Mouse (Mus musculus) urinary bladder, postnatal 36 days (tissue): ENCODE results near the gene Wdr1.
"Not testable (repeated sequence)": the region's sequence is repeated elsewhere in the genome, so short reads cannot be mapped to it uniquely, and the experiment has no call there.

ENCODE experiments used
- DNase-seq, 2 experiments: peaks; one replicate each; pipeline ENCODE4 v3.0.0; 2022; ENCODE audit warnings: low spot score in 2 of 2, mixed read lengths in 1 of 2

Wdr1 gene

DNA sequence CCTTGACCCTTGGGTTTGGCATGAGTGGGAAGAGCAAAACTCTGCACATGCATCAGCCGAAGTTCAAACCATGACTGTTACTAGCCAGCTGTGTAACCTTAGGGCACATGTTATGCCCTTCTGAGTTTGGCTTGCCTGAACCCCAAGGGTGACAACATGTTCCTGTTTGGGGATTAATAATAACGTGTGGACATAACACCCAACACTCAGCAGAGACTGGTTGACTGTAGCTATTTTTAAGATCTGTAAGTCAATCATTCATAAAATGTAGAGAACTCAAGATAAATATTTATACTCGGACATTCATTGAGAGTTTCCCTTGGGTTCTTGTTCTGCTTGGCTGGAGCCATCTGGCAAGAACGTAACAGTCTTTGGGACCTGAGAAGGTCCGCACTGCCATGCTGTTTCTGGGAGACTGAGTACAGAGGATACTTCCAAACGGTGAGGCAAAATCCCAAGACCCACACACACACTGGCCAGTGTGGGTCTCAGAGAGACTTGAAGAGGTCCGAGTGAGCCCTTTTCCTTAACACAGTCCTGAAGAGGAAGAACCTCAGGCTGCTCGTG lies 66.4 kb downstream of the Wdr1 start:
- no peak for DNase-seq

DNA sequence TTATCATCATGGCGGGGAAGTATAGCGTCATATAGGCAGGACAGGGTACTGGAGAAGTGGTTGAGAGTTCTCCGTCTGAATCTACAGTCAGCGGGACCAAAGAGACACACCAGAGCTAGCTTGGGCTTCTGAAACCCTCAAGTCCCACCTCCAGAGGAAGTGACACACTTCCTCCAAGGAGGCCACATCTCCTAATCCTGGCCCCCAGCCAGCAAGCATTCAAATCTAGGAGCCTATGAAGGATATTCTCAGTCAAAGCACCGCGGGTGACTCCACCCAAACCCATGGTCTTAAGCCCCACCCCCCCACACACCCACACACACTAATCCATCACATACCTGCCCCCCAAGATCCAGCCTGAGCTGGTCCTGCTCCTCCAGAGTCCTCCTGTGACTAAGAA lies 69.1 kb downstream of the Wdr1 start:
- no peak for DNase-seq

DNA sequence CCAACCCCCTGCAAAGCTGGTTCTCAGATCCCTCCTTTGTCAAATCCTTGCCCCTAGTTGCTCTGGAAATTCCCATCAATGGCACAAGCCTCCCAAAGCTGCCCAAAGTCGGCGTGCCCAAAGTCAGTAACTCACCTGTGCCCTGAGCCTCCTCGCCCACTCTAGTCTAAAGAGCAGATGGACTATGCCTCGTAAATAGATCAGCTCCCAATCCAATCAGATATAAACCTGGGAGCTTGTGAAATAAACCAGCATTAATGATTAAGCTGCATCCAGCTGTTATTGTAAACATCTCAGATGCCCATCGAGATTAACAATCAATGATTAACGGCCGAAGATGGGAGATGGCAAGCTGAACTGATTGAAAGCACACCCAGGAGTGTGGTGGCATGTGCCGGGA lies 71.3 kb downstream of the Wdr1 start:
- DNase-seq, result no peak

DNA sequence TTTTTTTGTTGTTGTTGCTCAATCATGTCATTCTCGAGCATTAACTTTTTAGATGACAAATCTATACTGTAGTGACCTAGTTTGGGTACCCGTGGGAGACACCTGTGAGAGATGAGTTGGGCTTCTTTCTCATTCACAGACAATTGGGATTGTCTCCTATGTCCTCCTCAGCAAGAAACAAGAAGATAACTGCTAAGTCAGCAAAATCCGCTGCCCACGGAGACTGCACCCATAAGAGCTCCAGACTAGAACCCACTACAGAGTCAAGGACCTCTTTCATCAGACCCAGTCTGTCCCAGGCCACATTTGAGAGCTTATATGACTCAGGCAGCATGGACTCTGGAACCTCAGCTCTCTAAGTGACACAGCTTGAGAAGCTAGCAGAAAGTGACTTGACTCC lies 73.3 kb downstream of the Wdr1 start:
- DNase-seq, result no peak

DNA sequence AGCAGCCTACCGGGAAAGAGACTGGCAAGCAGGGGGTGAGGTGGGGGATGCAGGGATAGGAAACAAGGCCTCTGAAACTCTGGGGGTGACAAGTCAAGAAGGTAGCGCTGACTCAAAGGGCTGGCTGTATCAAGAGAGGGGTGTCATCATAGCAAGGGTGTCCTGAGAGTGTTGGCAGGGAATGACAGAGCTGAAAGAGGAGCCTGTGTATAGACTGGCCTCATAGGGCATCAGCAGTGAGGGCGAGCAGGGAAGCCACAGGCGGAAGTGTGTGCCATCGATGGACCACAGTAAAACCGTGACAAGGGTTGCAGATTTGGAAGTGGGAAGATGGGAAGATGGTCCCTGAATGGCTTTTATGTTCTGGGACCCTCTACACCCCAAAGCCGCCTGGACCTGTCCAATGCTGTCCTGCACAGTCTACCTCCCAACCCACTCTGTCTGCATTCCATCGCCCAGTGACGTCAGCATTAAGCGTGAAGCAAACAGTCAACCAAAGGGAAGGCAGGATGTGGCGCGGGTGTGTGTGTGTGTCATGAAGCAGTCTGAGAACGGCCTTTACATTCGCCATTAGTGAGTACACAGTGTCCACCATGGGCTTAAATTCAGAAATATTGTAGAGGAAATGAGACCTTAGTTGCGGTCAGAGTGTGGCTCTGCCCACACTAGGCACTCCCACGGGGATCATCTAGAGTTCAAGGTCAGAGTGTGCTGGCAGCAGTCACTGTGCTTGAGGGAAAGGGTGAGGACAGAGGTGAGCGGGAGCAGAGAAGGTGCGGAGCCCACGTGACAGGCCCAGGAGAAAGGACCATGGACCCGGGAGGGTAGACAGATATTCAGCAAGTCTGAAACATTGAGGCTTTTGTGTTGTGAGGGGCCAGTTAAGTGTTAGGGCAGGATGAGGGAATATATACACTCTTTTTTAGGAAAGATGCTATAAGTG lies 74.1 kb downstream of the Wdr1 start:
- no peak for DNase-seq

DNA sequence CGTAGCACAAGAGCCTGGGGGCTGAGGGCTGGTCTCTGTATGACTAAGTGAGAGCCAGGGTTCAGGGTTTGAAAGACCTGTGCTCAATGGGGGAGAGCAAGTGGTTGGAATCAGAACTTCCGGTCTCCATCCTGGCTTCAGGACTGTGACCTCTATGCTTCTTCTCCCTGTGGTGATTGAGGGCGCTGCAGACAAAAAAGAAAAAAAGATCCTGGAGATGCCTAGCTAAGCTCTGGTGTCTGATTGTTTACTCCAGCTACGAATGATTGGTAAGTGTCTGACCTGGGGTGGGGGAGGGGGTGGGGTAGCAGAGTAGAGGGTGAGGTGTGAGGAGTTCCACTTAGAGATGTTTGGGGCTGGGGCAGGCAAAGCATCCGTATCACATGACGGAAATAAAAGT lies 75.0 kb downstream of the Wdr1 start:
- DNase-seq, result no peak

DNA sequence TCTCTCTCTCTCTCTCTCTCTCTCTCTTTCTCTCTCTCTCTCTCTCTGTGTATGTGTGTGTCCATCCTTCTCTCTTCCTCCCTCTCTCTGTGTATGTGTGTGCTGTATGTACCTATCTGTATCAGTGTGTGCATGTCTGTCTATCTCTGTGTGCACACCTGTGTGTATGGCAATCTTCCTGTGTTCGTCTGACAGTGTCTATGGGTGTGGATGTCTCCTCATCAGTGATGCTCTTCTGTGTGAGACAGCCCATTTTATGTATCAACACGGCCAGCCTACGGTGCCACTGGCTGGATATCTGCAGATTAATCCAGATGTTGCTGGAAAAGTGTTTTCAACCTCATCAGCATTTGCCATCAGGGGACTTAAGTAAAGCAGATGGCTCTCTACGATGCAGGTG lies 75.8 kb downstream of the Wdr1 start:
- DNase-seq, result no peak

DNA sequence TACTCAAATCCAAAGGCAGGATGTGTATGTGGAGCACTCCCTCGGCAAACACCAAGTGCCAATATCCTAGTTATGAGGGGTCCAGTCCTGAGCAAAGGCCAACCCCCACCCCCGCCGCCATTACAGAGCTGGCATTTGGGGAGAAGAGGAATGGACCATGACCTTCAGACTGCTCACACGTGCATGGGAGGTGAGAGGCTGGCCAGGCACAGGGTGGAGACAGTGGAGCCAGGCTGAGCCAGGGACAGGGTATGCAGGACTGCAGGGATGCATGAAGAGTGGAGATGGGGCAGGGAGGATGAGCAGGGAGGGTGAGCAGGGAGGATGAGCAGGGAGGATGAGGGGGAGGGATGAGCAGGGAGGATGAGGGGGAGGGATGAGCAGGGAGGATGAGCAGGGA lies 77.1 kb downstream of the Wdr1 start:
- no peak for DNase-seq

DNA sequence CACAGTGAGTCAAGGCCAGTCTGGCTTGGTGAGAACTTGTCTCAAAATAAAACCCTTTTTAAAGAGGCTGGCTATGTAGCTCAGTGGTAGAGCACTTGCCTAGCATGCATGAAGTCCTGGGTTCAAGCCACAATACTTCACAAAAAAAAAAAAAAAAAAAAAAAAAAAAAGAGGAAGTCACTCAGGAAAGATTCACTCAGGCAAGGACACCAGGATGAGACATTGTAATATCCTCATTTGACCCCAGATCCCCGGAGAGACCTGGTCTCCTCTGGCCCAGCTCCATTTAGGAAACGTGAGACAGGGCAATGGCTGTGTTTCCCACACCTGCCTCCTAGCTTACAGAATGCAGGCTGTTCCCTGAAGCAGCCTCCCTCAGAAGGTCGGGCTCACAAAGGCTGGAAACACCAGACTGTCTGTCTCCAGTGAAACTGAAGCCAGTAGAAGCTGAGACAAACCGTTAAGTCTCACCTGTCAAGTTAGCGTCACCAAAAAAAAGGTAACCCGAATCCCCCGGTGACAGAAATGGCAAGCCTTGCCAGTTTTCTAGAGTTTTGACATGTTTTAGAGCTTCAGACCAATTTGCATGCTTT lies 79.4 kb downstream of the Wdr1 start:
- no peak for DNase-seq

DNA sequence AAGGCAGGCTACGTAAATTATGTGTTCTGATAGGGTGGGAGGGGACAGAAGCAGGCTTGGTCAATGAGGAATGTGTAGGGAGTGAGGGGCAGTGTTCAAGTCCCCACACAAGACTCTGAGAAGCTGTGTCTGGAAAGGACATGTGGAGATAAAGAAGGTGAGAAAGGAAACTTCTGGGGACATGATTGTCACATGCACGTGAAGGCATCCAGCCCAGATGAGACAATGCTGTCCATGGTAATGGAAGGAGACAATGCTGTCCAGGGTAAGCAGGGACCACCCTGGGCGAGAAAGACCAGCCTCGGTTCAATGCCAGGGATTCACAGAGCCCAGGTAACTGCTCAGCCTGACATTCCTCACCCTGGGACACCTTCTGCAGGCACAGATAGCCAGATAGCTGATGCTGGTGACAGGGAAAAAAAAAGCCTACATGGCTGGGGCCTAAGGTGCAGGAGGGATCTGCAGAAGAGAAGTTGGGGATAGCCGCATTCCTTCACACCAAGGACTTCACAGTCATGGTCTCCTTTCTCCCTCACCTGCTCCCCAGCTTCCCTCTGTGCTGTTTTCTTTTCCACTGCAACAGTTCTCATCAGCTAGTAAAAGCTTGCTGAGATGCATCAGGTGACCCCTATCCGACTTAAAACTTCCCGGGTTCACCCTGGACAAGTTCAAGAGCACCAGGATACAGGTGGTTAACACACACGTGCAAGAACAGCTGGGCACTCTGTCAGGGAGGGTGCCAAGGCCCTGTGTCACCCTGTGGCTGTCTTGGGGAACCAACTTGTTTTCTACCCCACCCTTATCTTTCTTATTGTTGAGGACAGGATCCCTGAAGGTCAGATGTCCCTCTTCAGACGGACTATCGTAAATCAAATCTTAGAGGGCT lies 82.0 kb downstream of the Wdr1 start:
- no peak for DNase-seq

DNA sequence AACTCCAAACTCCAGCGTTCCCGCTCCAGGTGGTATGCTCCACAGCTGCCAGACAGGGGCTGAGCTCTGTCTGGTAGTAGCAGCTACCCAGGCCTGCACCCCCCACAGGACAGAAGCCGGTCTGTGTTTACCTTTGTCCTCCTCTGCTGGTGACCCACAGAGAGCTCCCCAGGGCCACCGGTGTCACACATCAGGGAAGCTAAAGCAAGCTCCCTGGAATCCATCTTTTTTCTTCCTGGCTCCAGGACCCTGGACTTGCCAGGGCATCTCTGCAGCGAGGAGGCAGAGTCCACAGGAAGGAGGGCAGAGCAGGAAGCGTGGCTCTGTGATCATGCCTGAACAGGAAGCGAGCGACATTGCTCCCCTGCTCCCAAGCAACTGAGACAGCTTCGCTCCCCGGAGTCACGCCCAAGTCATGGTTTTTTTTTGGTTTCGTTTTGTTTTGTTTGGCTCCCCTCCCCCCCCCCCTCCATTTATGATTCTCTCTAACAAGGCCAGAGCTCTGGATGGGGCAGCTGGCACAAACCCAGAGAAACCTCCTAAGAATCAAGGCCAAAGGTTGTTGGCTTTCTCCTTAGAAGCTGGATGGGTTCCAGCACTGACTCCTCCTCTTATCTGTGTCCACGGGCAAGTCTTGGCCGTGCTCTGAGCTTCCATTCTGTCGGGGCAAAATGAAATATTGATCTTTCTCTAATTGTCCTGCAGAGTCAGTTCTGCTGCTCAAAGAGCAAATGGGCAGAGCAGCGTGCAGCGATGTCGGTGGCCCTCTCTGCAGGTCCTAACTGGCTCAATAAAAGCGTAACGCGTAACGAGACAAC lies 82.9 kb downstream of the Wdr1 start:
- peak; percentile 35 to 69 for DNase-seq

DNA sequence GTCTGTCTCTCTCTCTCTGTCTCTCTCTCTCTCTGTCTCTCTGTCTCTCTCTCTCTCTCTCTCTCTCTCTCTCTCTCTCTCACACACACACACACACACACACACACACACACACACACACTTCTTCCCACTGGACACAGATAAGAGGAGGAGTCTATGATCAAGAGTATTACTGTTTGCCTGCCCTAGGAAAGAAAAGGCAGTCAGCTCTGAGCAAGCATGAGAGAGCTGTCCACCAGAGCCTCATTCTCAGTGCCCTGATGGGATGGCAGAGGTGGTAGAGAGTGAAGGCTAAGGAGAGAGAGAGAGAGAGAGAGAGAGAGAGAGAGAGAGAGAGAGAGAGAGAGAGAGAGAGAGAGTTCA lies 83.5 kb downstream of the Wdr1 start:
- not testable (repeated sequence) for DNase-seq

DNA sequence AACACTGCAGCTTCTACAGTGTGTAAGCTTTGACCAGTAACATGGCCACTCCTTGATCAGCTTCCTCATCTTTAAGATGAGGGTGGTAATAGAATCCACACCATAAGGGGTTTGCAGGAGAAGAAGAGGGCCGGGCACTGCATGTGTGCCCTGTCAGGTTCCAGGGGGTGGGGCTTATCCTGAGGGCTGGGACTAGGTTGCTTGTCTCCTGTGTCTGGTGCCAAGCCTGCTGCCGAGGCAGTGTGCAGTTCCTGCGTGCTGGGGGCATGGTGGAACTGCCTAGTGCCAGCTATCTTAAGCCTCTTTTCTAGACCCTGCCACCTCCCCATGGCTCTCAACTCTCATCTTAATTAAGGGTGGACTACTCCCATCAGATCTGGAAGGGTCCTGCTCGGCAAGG lies 84.0 kb downstream of the Wdr1 start:
- peak in 1 of 2 experiments; percentile 28 for DNase-seq

DNA sequence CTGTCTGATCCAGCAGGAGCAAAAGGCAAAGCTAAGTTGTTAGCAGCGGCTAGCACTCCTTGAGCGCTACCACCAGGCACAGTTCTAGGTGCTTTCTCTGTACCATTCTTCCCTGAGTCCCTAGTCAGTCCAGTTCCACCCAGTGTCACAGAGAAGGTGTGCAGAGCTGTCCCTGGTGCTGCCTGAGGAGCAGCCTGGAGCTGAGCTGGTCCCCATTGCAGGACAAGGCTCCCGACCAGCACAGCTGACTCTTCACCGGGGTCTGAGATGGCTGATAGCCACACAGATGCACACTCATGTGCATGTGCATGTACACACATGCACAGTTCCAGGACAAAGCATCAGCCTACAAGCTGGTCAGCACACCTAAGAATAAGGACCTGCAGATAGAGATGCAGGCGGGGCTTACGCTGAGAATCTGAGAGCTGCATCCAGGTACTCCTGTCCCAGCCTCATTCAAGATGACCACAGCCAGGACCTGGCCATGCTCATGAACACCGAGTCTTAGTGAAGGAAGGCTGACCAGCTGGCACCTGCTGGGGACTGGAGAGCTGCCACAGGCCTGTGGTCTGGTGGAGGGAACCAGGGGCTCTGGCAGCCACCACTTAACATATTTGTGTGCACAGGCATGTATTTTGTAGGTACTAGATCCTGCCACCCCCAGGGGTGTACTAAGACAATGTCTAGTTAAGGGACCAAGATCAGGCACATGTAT lies 85.1 kb downstream of the Wdr1 start:
- no peak for DNase-seq

DNA sequence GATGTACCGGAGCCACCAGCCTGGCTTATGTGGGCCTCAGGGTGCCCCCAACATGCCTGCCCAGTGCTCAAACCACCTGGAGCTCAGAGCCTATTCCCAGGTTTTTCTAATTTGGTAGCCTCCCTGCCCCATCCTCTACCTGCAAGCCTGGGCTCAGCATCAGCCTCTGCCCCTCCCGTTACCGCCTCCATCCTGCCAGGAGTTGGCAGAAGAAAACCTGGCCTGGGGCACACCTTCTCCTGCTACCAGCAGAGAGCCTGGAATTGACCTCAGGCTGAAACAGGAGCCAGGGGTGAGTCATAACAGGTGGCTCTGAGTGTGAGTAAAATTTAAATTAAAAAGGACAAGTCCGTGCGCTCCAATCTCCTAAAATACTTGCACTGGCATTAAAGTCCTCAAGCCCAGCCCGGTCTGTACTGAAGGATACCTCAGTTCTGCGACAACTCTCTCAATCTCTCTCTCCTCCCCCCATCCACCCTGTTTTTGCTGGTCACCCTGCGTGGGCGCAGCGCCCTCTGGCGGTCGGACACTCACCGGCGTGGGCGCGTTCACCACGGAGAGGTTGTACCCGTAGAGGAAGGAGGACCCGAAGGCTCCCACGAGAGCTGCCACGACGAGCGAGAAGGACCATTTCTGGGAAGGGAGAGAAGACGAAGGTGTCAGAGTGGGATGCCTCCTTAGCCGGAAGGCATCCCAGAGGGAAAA lies 86.0 kb downstream of the Wdr1 start:
- no peak for DNase-seq
